Mouse (Mus musculus) thymus, adult 2 months (tissue): ENCODE results near the gene Trappc2l. TPM values are rescaled to one million over a fixed set of nuclear protein-coding genes. Genes with fewer than 3 reads are reported as not detected.

Experiments
- DNase-seq: peaks from one replicate; pipeline ENCODE4 v3.0.0; 2021
- H3K27ac ChIP-seq: fragments of 200-500 bp; 2 replicates; pipeline ENCODE4 v1.5.1; 2012; ENCODE audit warnings: low read length, control low read depth; ENCODE audit not compliant: control insufficient read depth, insufficient read depth
- H3K27me3 ChIP-seq: fragments of 200-500 bp; 2 replicates; pipeline ENCODE4 v1.6.1; 2012; ENCODE audit warnings: mild to moderate bottlenecking, low read length, moderate library complexity, mixed read lengths; ENCODE audit not compliant: control insufficient read depth, insufficient read depth
- H3K36me3 ChIP-seq: fragments of 200-500 bp; 2 replicates; pipeline ENCODE4 v1.6.1; 2012; ENCODE audit warnings: mild to moderate bottlenecking, low read length, moderate library complexity; ENCODE audit not compliant: control insufficient read depth, insufficient read depth
- H3K4me1 ChIP-seq: fragments of 200-500 bp; replicated peaks from 2 replicates; pipeline ENCODE4 v1.6.1; 2012; ENCODE audit warnings: low read length; ENCODE audit not compliant: control insufficient read depth, insufficient read depth
- H3K4me3 ChIP-seq: fragments of 200-500 bp; 2 replicates; pipeline ENCODE4 v1.5.1; 2012; ENCODE audit warnings: mild to moderate bottlenecking, low read length, control low read depth, moderate library complexity; ENCODE audit not compliant: control insufficient read depth, insufficient read depth
- CTCF ChIP-seq: fragments of 200-500 bp; IDR thresholded peaks from 2 replicates; pipeline ENCODE4 v1.5.1; 2012; ENCODE audit warnings: mild to moderate bottlenecking, control low read depth, low read length, moderate library complexity, borderline replicate concordance; ENCODE audit not compliant: control insufficient read depth, poor library complexity, insufficient read depth; ENCODE audit errors: extremely low read depth
- POLR2A ChIP-seq: fragments of 200-500 bp; IDR thresholded peaks from 2 replicates; pipeline ENCODE4 v1.6.1; 2012; ENCODE audit warnings: mild to moderate bottlenecking, low read length, control low read depth, moderate library complexity; ENCODE audit not compliant: control insufficient read depth, poor library complexity, insufficient read depth; ENCODE audit errors: extremely low read depth
- WGBS: fragments of 180-500 bp; shearing (Covaris S2); methylation state at CpG from one replicate; pipeline ENCODE4 v1.1.7; 2018; 5-methylcytosine and 5-hydroxymethylcytosine counted together
- polyA plus RNA-seq: library from polyadenylated mRNA; depleted of rRNA; stranded (reverse); fragments of >200 nt; gene quantifications from 2 replicates; pipeline ENCODE4 v1.2.3, GENCODE M21; 2012

The Trappc2l gene
- polyA plus RNA-seq, 1 experiment: 133 TPM

DNA sequence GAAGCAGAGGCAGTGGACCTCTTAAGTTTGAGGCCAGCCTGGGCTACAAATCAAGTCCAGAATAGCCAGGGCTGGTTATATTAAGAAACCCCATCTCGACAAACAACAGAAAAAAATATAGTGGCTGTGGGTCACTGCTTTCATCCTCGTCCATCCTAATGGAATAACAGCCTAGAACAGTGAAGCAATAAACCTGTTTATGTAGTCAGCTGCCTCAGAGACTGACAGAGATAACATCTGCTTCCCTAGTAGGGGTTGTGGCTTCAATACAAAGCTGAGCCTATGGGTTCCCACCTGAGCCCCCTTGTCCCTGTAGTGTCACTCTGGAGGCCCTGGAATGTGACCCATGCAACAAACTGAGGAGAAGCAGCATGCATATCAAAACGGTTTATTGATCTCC, 37.2 kb upstream of the Trappc2l start:
- WGBS: 80% methylated on average over 3 of the region's 3 CpGs
- no peaks in the 10 kb centered on the region for H3K27me3 ChIP-seq
- no peak for TF ChIP-seq POLR2A
- H3K4me1 ChIP-seq: peaks cover 24% of the 10 kb centered on the region
- no peak overlapping the region for H3K4me3 ChIP-seq
- DNase-seq: no peak
- H3K36me3 ChIP-seq: peaks cover 24% of the 10 kb centered on the region
- no peak overlapping the region for H3K27ac ChIP-seq

DNA sequence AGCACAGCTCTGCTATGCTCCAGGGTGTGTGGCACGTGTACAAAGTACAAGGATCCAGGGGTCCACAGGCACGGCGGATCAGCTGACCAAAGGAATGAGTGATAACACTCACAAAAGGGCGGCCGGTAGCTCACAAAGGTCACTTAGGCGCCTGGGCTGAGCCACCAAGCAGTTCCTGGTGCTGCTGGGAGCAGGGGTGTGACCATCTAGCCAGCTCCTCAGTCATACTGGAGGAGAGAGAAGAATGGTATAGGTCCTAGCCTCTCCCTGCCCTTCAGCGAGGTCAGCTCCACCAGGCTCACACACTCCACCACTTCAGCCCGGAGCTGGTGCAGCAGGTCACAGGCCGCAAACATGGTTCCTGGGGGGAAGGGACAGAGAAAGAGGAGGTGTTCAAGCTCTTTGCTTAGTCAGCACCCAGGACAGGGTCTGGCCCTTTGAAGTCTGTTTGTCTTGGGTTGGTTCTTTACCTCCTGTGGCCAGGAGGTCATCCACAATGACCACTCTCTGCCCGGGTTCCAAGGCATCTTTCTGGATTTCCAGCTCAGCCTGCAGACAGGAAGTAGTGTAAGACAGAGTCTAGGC, 36.7 kb upstream of the Trappc2l start:
- 84% methylated on average over 10 of the region's 10 CpGs for WGBS
- no peak for DNase-seq
- TF ChIP-seq CTCF (no peak), POLR2A (no peak)

DNA sequence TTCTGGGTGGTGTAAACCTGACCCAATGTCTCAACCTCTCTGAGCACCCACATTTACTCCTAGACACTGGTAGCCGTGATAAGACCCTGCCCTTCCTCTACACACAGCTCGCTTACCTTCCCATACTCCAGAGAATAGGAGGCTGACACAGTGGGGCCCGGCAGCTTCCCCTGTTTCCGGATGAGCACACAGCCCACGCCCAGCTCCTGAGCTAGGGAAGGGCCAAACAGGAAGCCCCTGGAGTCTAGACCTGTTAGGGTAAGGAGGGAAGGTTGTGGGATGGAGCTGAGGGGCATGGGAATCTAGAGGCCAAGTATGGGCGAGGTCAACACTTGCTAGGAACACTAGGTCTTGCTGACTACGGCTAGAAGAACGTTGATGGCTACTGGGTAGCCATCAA, 36.2 kb upstream of the Trappc2l start:
- TF ChIP-seq POLR2A (no peak), CTCF (no peak)
- Histone ChIP-seq H3K36me3 (peaks cover 18% of the 10 kb centered on the region), H3K4me3 (no peak overlapping the region), H3K27me3 (no peaks in the 10 kb centered on the region), H3K27ac (no peak overlapping the region), H3K4me1 (peaks cover 21% of the 10 kb centered on the region)
- DNase-seq: no peak
- WGBS: 80% methylated on average over 8 of the region's 8 CpGs

More for the DNA sequence above, 36.7 kb upstream of the Trappc2l start:
- Histone ChIP-seq H3K4me1 (peaks cover 21% of the 10 kb centered on the region), H3K4me3 (no peak overlapping the region), H3K27me3 (no peaks in the 10 kb centered on the region), H3K27ac (no peak overlapping the region), H3K36me3 (peaks cover 23% of the 10 kb centered on the region)

DNA sequence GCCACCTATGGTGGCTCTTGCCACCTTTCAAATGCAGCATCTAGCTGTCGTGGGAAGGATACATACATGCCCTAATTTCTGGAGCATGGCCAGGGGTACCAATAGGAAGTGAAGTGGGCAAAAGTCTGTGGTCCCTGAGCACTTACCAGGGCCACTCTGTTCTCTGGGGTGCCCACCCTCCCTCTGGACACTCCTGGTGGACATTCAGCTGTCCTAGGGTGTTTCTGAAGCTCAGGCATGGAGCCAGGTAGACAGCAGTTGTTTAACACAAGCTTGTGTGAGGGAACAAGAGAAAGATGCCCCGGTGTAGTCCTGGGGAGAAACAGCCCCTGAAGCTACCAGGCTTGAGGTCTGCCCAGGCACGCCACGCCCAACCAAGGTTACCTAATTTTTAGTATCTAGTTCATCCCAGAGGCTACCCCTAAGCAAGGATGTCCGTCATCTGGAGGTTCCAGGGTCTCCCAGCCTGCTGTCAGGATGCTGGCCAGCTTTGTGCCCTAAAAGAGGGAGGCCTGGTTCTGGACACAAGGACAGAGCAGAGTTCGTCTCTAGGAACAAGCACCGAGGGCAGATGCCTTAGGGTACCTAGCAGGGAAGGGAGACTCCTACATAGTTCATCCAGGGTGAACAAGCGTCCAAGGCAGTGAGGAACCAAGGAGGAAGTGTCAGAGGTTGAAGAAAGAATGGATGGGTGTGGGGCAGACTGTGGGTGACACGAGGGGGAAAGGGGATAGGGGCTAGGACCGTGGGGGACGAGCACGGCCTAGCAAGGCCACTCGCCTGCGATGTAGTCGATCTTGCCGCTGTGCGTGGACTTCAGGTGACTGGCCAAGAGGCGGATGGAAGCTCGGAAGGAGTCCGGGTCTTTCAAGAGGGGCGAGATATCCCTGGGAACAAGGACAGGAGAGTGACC, 35.4 kb upstream of the Trappc2l start:
- TF ChIP-seq POLR2A: no peak; the same call in 1 of the 2 replicates
- no peak for TF ChIP-seq CTCF
- 19% methylated on average over 21 of the region's 21 CpGs for WGBS
- DNase-seq: no peak

DNA sequence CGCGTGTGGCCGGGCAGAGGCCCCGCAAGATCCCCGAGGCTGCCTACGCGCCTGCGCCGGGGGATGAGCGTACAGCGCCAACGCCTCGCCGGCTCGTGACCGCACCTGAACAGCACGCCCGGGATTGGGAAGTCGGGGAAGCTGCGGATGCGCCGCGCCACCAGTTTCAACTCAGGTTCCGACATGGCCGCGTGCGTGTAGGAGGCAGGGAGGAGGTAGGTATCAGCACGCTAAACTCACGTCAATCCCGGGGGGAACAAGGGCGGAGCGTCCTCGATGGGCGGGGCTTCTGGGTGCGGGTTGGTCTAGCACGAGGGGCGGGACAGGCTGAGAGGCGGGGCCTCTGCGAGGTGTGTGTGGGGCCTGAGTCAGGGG, 34.8 kb upstream of the Trappc2l start, which contains the start of gene Aprt:
Gene Aprt, minus strand, starts transcription at position 262 of the 375 bp plus-strand sequence.
- Histone ChIP-seq H3K4me3 (peak within 1 kb of the TSS; percentile 69), H3K27me3 (no peaks in the 10 kb centered on the region), H3K36me3 (peaks cover 10% of the 10 kb centered on the region), H3K4me1 (peaks cover 21% of the 10 kb centered on the region), H3K27ac (no peak within 1 kb of the TSS)
- no peak for TF ChIP-seq CTCF
- TF ChIP-seq POLR2A: no peak
- peak; percentile 97 for DNase-seq
- WGBS: 1% methylated on average over 39 of the region's 39 CpGs

More for the DNA sequence above, 35.4 kb upstream of the Trappc2l start:
- Histone ChIP-seq H3K27me3 (no peaks in the 10 kb centered on the region), H3K27ac (no peak overlapping the region), H3K4me3 (peak overlapping the region; percentile 69), H3K36me3 (peaks cover 15% of the 10 kb centered on the region), H3K4me1 (peaks cover 21% of the 10 kb centered on the region)

DNA sequence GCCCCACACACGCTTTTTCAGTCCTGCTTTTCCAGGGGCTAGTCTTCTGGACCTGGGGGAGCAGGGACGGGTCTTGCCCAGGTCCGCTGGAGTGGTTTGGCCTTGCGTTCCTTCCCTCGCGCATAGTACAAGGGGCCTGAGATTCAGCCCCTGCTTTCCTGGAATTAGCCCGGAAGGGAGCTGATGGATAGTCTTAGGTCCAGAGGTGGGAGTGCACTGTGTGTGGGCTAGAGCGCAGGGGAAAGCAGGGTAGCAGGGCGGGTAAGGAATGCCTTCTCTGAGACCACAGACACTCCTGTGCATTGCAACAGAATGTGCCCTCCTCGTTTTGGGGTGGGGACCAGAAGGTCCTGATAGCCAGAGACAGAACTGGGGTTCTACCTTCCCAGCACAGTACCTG, 34.3 kb upstream of the Trappc2l start:
- H3K27me3 ChIP-seq: no peaks in the 10 kb centered on the region
- peaks cover 5% of the 10 kb centered on the region for H3K36me3 ChIP-seq
- DNase-seq: no peak
- no peak overlapping the region for H3K4me3 ChIP-seq
- 77% methylated on average over 10 of the region's 10 CpGs for WGBS
- H3K4me1 ChIP-seq: peaks cover 21% of the 10 kb centered on the region
- H3K27ac ChIP-seq: no peak overlapping the region
- no peak for TF ChIP-seq POLR2A
- TF ChIP-seq CTCF: no peak

DNA sequence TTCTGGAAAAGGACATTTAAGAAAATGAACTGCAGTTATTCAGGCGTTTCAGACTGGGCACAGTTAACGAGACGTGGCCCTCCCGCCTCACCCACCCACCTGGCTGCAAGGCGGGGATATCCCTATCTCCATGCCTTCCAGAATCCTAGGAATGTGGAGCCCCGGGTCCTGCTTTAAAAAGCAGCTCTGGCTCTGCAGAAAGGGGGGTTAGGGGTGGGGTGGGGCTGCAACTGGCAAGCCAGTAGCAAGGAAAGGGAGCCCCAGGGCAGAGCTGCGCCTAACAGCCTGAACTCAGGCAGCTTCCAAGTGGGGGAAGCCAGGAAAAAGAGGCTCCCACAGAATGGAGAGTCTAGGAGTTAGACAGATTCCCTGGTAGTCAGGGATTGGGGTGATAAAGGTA, 32.2 kb upstream of the Trappc2l start:
- H3K27ac ChIP-seq: no peak overlapping the region
- no peak for DNase-seq
- H3K36me3 ChIP-seq: no peaks in the 10 kb centered on the region
- peaks cover 21% of the 10 kb centered on the region for H3K4me1 ChIP-seq
- 91% methylated on average over 7 of the region's 7 CpGs for WGBS
- no peak for TF ChIP-seq CTCF
- no peak for TF ChIP-seq POLR2A
- no peak overlapping the region for H3K4me3 ChIP-seq
- H3K27me3 ChIP-seq: no peaks in the 10 kb centered on the region
